17 mouse cellular contexts compared by ENCODE assay signal in the genomic region with DNA sequence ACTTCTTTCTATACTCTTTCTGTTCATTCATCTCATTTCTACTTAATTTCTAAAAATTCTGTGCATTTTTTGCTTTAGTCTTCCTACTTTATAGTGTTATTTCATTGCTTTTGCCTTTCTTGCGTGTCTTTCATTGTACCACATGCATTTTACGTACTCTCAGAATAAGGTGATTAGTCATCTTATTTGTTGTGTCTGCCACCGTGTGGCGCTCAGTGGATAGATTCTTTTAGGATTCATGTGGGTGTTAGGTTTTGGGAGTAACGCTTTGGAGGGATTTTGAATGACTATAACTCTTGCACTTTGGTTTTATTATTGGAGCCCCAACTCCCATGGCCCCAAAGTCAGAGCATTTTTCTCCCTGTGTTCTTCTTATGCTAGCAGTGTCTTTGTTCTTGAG.
DNase-seq lines count a peak whose midpoint lies in the region; ATAC-seq and TF ChIP-seq lines count a peak whose summit lies in the region.
"Had no signal": no experiment of that assay in that cellular context is flagged by ENCODE, and none has a peak within 500 bp of the region (broad histone marks: within the 10 kb centered on the region; RNA-seq: fewer than 3 reads in every experiment).

No protein-coding gene starts in this region.

- DNase-seq in gastrocnemius, adult 2 months: no peak
- DNase-seq in gastrocnemius, postnatal 14 days: no peak
- DNase-seq in layer of hippocampus, adult 2 months (ENCODE audit: low spot score in 2 of 2): peak in 1 of 2 experiments; percentile 29
- no peak for DNase-seq in layer of hippocampus, postnatal 10 days (ENCODE audit: low spot score in 2 of 2)
- peak; percentile 13 for DNase-seq in right cerebral cortex, adult 18-20 months
- no peak for DNase-seq in right cerebral cortex, postnatal 14 days
- DNase-seq: adrenal gland, postnatal 14 days; cerebellum, adult 9-11 months; lung, postnatal 10 days; thymus, postnatal 25 days had no signal

- no peak overlapping the region for H3K4me3 ChIP-seq in gastrocnemius, adult 2 months
- no peak overlapping the region for H3K4me3 ChIP-seq in layer of hippocampus, adult 2 months
- H3K4me3 ChIP-seq: embryonic facial prominence, embryonic 10.5 days; erythroblast, embryonic 14.5 days; hindbrain, embryonic 10.5 days; limb, embryonic 13.5 days; neural tube, embryonic 15.5 days had no signal

- no peak overlapping the region for H3K27ac ChIP-seq in gastrocnemius, adult 2 months
- no peak overlapping the region for H3K27ac ChIP-seq in layer of hippocampus, adult 2 months
- H3K27ac ChIP-seq: embryonic facial prominence, embryonic 10.5 days; hindbrain, embryonic 10.5 days; limb, embryonic 13.5 days; neural tube, embryonic 15.5 days had no signal

- TF ChIP-seq CTCF in gastrocnemius, adult 2 months (IDR thresholded peaks at IDR 0.05): peak; percentile 7; the same call in 1 of the 2 replicates
- TF ChIP-seq CTCF in layer of hippocampus, adult 2 months (conservative IDR thresholded peaks at IDR 0.05): peak; percentile 65

- ATAC-seq in cerebellum, adult (ENCODE audit: insufficient number of reproducible peaks, low FRiP score, low TSS enrichment): no peak
- ATAC-seq: intestine, embryonic 16.5 days had no signal

- intact Hi-C loops in gastrocnemius, adult 2 months (cut with DNase I): no loop called here
- intact Hi-C loops in gastrocnemius, postnatal 14 days (cut with DNase I; ENCODE audit: low total_unique reads): no loop called here
